8 mouse cellular contexts compared by ENCODE assay signal in genomic region chr7:30280670-30281138, GRCm38 (mm10). TPM values are rescaled to one million over a fixed set of nuclear protein-coding genes. Genes with fewer than 3 reads are reported as not detected.
DNase-seq lines count a peak whose midpoint lies in the region; ATAC-seq lines count a peak whose summit lies in the region.

No protein-coding gene starts in this region.

- peak overlapping the region; percentile 90 for H3K4me3 ChIP-seq in heart, embryonic 10.5 days
- peak overlapping the region; percentile 69 for H3K4me3 ChIP-seq in kidney, embryonic 15.5 days (replicated peaks)

- H3K36me3 ChIP-seq in heart, embryonic 10.5 days = no peaks in the 10 kb centered on the region
- no peaks in the 10 kb centered on the region; the same call in 1 of the 2 replicates for H3K36me3 ChIP-seq in kidney, embryonic 15.5 days

- no peaks in the 10 kb centered on the region; the same call in 1 of the 2 replicates for H3K27me3 ChIP-seq in heart, embryonic 10.5 days (ENCODE audit: insufficient read depth, poor library complexity, severe bottlenecking)
- H3K27me3 ChIP-seq in kidney, embryonic 15.5 days = no peaks in the 10 kb centered on the region

- WGBS in heart, embryonic 10.5 days = under 1% methylated on average over 20 of the region's 20 CpGs
- WGBS in kidney, embryonic 15.5 days = under 1% methylated on average over 20 of the region's 20 CpGs

- H3K4me2 ChIP-seq in kidney, embryonic 15.5 days = peak overlapping the region; percentile 85

- ATAC-seq in erythroblast, adult 5-6 weeks (replicated peaks; ENCODE audit: low FRiP score, poor library complexity, severe bottlenecking) = peak; percentile 70
- peak; percentile 88 for ATAC-seq in kidney, embryonic 15.5 days (replicated peaks; ENCODE audit: low FRiP score)
- ATAC-seq in monocyte, adult 5-6 weeks (replicated peaks; ENCODE audit: insufficient number of reproducible peaks, low FRiP score, low TSS enrichment, poor library complexity, severe bottlenecking) = peak; percentile 80

- no peaks in the 10 kb centered on the region for H3K9me3 ChIP-seq in heart, embryonic 10.5 days
- no peaks in the 10 kb centered on the region for H3K9me3 ChIP-seq in kidney, embryonic 15.5 days (replicated peaks)

- H3K27ac ChIP-seq in heart, embryonic 10.5 days = peak overlapping the region; percentile 91
- H3K27ac ChIP-seq in kidney, embryonic 15.5 days = peak overlapping the region; percentile 99

- peaks cover 8% of the 10 kb centered on the region for H3K4me1 ChIP-seq in heart, embryonic 10.5 days
- peaks cover 19% of the 10 kb centered on the region for H3K4me1 ChIP-seq in kidney, embryonic 15.5 days

- peak; percentile 82 to 83 for DNase-seq in B cell, adult 2 months
- DNase-seq in brain, adult 2 months (ENCODE audit: low read depth, low spot score) = peak; percentile 95
- DNase-seq in heart, embryonic 10.5 days (ENCODE audit: low spot score) = peak; percentile 93
- DNase-seq in liver = peak; percentile 80
- DNase-seq in spleen, postnatal 4 days (ENCODE audit: low spot score in 2 of 2) = peak; percentile 75 to 85

- peak overlapping the region; percentile 49 for H3K9ac ChIP-seq in kidney, embryonic 15.5 days

RNA-seq across cellular contexts. Expression of gene Wdr62, which starts 0.5 kb away (rescaled TPM):
- total RNA-seq in erythroblast, adult 5-6 weeks (2015; ENCODE audit: low replicate concordance) = 6.9 and 22.5 TPM in 2 replicates
- total RNA-seq in erythroblast, adult 5-6 weeks (2017; ENCODE audit: low replicate concordance) = 4.9 and 11.7 TPM in 2 replicates
- 11.4 and 13.9 TPM in 2 replicates for polyA plus RNA-seq in heart, embryonic 10.5 days (2016; fragmentation: Nextera tagmentation; extraction: Ambion mirVana)
- 8.6 and 9.9 TPM in 2 replicates for polyA plus RNA-seq in kidney, embryonic 15.5 days (2015; fragmentation: Nextera tagmentation; extraction: Ambion mirVana)
- 1.3 to 4.7 TPM (median 3.0 TPM) in 3 replicates for total RNA-seq in monocyte, adult 5-6 weeks (2017)

RNA-seq across cellular contexts. Expression of gene Thap8, which starts 0.8 kb away (rescaled TPM):
- total RNA-seq in erythroblast, adult 5-6 weeks (2015; ENCODE audit: low replicate concordance) = not detected in 2 replicates
- total RNA-seq in erythroblast, adult 5-6 weeks (2017; ENCODE audit: low replicate concordance) = not detected in 2 replicates
- polyA plus RNA-seq in heart, embryonic 10.5 days (2016; fragmentation: Nextera tagmentation; extraction: Ambion mirVana) = 0.29 and 0.43 TPM in 2 replicates
- 0.59 and 0.61 TPM in 2 replicates for polyA plus RNA-seq in kidney, embryonic 15.5 days (2015; fragmentation: Nextera tagmentation; extraction: Ambion mirVana)
- 1.0 to 3.2 TPM in 2 of 3 replicates, not detected in the other for total RNA-seq in monocyte, adult 5-6 weeks (2017)

RNA-seq across cellular contexts. Expression of gene Clip3, which starts 10.8 kb away (rescaled TPM):
- not detected in 2 replicates for total RNA-seq in erythroblast, adult 5-6 weeks (2015; ENCODE audit: low replicate concordance)
- total RNA-seq in erythroblast, adult 5-6 weeks (2017; ENCODE audit: low replicate concordance) = not detected in 2 replicates
- 10.4 and 18.4 TPM in 2 replicates for polyA plus RNA-seq in heart, embryonic 10.5 days (2016; fragmentation: Nextera tagmentation; extraction: Ambion mirVana)
- 33.3 and 36.5 TPM in 2 replicates for polyA plus RNA-seq in kidney, embryonic 15.5 days (2015; fragmentation: Nextera tagmentation; extraction: Ambion mirVana)
- total RNA-seq in monocyte, adult 5-6 weeks (2017) = 2.2 TPM in 1 of 3 replicates, not detected in the others

RNA-seq across cellular contexts. Expression of gene Alkbh6, which starts 27.8 kb away (rescaled TPM):
- 0.96 and 3.3 TPM in 2 replicates for total RNA-seq in erythroblast, adult 5-6 weeks (2015; ENCODE audit: low replicate concordance)
- 2.0 and 5.4 TPM in 2 replicates for total RNA-seq in erythroblast, adult 5-6 weeks (2017; ENCODE audit: low replicate concordance)
- polyA plus RNA-seq in heart, embryonic 10.5 days (2016; fragmentation: Nextera tagmentation; extraction: Ambion mirVana) = 68.2 and 71.8 TPM in 2 replicates
- 94.7 and 95.7 TPM in 2 replicates for polyA plus RNA-seq in kidney, embryonic 15.5 days (2015; fragmentation: Nextera tagmentation; extraction: Ambion mirVana)
- 27.8 to 47.4 TPM (median 35.8 TPM) in 3 replicates for total RNA-seq in monocyte, adult 5-6 weeks (2017)

RNA-seq across cellular contexts. Expression of gene Syne4, which starts 33.9 kb away (rescaled TPM):
- not detected in 2 replicates for total RNA-seq in erythroblast, adult 5-6 weeks (2015; ENCODE audit: low replicate concordance)
- not detected in 2 replicates for total RNA-seq in erythroblast, adult 5-6 weeks (2017; ENCODE audit: low replicate concordance)
- polyA plus RNA-seq in heart, embryonic 10.5 days (2016; fragmentation: Nextera tagmentation; extraction: Ambion mirVana) = 26.8 and 43.1 TPM in 2 replicates
- 88.2 and 97.7 TPM in 2 replicates for polyA plus RNA-seq in kidney, embryonic 15.5 days (2015; fragmentation: Nextera tagmentation; extraction: Ambion mirVana)
- total RNA-seq in monocyte, adult 5-6 weeks (2017) = 3.0 TPM in 1 of 3 replicates, not detected in the others

Comparison
In these comparisons a context has a peak if more than half of its experiments do, and no peak if none do; other contexts are left out.
1. Peak in every context shown above with its lines: DNase-seq, ATAC-seq, H3K4me3 ChIP-seq and H3K27ac ChIP-seq.